Mouse (Mus musculus): ENCODE data around the gene Gcnt2. TPM values are rescaled to one million over a fixed set of nuclear protein-coding genes. Genes with fewer than 3 reads are reported as not detected.

The Gcnt2 gene
- polyA plus RNA-seq, 1 experiment from 2014 or later: 3.0 TPM

DNA sequence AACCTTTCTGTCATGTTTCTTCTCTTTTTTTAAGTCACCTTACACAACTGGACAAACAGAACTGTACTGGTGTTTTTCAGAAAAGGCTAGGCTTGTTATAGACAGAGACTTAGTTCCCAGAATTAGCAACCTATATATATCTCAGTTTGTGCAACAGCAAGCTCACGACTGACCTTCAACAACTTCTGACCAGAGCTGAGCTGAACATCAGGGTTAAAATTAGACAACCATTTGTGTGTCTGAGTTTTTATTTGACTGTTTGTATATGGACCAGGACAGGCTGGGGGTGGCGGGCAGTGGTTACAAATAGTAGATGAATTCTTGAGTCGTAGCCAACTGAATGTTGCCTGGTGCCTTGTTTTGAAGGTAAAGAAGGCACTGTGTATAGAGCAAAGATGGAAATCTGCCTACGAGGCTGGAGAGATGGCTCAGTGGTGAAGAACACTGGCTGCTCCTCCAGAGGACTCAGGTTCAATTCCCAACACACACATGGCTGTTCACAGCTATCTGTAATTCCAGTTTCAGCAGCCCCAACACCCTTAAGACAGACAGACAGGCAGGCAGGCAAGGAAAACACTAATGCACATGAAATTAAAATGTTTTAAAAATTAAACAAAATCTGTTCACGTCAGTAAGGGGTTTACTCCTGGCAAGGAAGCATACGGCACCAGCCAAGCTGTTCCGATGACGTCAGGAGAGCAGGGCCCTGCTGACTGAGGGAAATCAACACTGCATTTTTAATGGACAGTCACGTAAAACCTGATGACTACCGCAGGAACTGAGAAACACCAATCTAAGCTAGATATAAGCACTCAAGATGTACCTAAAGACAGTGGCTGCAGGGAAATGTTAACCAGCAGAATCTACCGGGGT, 79.2 kb downstream of the Gcnt2 start:
- no peaks in the 10 kb centered on the region; the same call in 1 of the 2 replicates for H3K36me3 ChIP-seq (replicated peaks)
- DNase-seq (ENCODE audit: extremely low spot score, low spot score): no peak

GRCm38 (mm10) chr13:40943066-40943465, 83.5 kb downstream of the Gcnt2 start:
- no peaks in the 10 kb centered on the region for H3K36me3 ChIP-seq (replicated peaks)
- no peak for DNase-seq (ENCODE audit: extremely low spot score, low spot score)
- no peaks in the 10 kb centered on the region for H3K9me3 ChIP-seq
- WGBS: 95% methylated on average over 1 of the region's 1 CpGs
- H3K27me3 ChIP-seq (ENCODE audit: poor library complexity, severe bottlenecking): no peaks in the 10 kb centered on the region
- no peak overlapping the region for H3K4me3 ChIP-seq
- no peak overlapping the region for H3K27ac ChIP-seq
- peaks cover 13% of the 10 kb centered on the region for H3K4me1 ChIP-seq

More for the DNA sequence above, 79.2 kb downstream of the Gcnt2 start:
- WGBS: 89% methylated on average over 11 of the region's 11 CpGs
- Histone ChIP-seq H3K9me3 (no peaks in the 10 kb centered on the region), H3K4me1 (no peaks in the 10 kb centered on the region), H3K4me3 (no peak overlapping the region), H3K27ac (no peak overlapping the region), H3K27me3 (ENCODE audit: poor library complexity, severe bottlenecking) (no peaks in the 10 kb centered on the region)

- Histone ChIP-seq H3K27me3 (ENCODE audit: poor library complexity, severe bottlenecking) (no peaks in the 10 kb centered on the region), H3K9me3 (no peaks in the 10 kb centered on the region), H3K27ac (no peak overlapping the region), H3K4me1 (peaks cover 13% of the 10 kb centered on the region), H3K4me3 (no peak overlapping the region), H3K36me3 (replicated peaks) (no peaks in the 10 kb centered on the region)
- 70% methylated on average over 5 of the region's 5 CpGs for WGBS
- DNase-seq (ENCODE audit: extremely low spot score, low spot score): no peak
Measured at GRCm38 (mm10) chr13:40943936-40944335, 84.4 kb downstream of the Gcnt2 start.

- no peaks in the 10 kb centered on the region for H3K36me3 ChIP-seq (replicated peaks)
- no peaks in the 10 kb centered on the region for H3K27me3 ChIP-seq (ENCODE audit: poor library complexity, severe bottlenecking)
- H3K27ac ChIP-seq: 0 out of 2 replicates have a peak overlapping the region, but pooled peaks have one; percentile 15
- H3K4me3 ChIP-seq: no peak overlapping the region
- H3K4me1 ChIP-seq: peaks cover 13% of the 10 kb centered on the region
- H3K9me3 ChIP-seq: no peaks in the 10 kb centered on the region
- 14% methylated on average over 3 of the region's 3 CpGs for WGBS
- DNase-seq (ENCODE audit: extremely low spot score, low spot score): no peak
Measured at GRCm38 (mm10) chr13:40944346-40944745, 84.8 kb downstream of the Gcnt2 start.

- Histone ChIP-seq H3K4me1 (peaks cover 13% of the 10 kb centered on the region), H3K27ac (no peak overlapping the region), H3K27me3 (ENCODE audit: poor library complexity, severe bottlenecking) (no peaks in the 10 kb centered on the region), H3K9me3 (no peaks in the 10 kb centered on the region), H3K4me3 (no peak overlapping the region), H3K36me3 (replicated peaks) (no peaks in the 10 kb centered on the region)
- WGBS: 81% methylated on average over 3 of the region's 3 CpGs
- DNase-seq (ENCODE audit: extremely low spot score, low spot score): no peak
Measured at GRCm38 (mm10) chr13:40946513-40946912, 87.0 kb downstream of the Gcnt2 start.

GRCm38 (mm10) chr13:40947538-40948205, 88.1 kb downstream of the Gcnt2 start:
- H3K27me3 ChIP-seq (ENCODE audit: poor library complexity, severe bottlenecking): no peaks in the 10 kb centered on the region
- DNase-seq (ENCODE audit: extremely low spot score, low spot score): no peak
- no peaks in the 10 kb centered on the region for H3K9me3 ChIP-seq
- WGBS: 90% methylated on average over 7 of the region's 7 CpGs
- peaks cover 13% of the 10 kb centered on the region for H3K4me1 ChIP-seq
- H3K27ac ChIP-seq: no peak overlapping the region
- H3K4me3 ChIP-seq: no peak overlapping the region
- H3K36me3 ChIP-seq (replicated peaks): no peaks in the 10 kb centered on the region

DNA sequence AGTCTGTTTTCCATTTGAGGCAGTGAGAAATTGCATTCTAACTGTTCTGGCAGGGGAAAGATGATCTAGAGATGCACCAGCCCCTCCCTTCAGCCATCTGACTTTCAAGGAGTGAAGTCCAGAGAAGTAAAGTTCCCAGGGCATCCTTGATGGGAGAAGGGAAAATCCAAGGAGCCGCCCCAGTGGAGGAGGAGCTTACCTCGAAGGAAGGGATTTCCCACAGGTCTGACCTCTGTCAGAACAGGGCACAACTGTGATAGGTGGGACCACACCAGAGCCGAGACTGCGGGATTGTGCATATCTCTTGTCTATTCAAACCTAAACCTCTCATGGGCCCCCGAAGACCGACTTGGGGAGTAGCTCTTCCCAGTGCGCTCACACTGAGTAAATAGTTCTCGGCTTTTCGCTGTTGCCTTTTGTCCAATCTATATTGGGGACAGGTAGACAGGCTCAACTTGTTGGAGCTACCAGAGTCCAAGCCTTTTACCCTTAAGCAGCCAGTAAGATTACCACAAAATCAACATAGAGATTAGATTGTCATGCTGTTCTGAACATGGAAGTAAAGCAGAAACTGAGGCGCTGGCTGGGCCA, 91.9 kb downstream of the Gcnt2 start:
- Histone ChIP-seq H3K9me3 (no peaks in the 10 kb centered on the region), H3K27ac (no peak overlapping the region), H3K36me3 (replicated peaks) (no peaks in the 10 kb centered on the region), H3K4me3 (no peak overlapping the region), H3K4me1 (no peaks in the 10 kb centered on the region), H3K27me3 (ENCODE audit: poor library complexity, severe bottlenecking) (no peaks in the 10 kb centered on the region)
- 82% methylated on average over 10 of the region's 10 CpGs for WGBS
- DNase-seq (ENCODE audit: extremely low spot score, low spot score): no peak

- Histone ChIP-seq H3K27me3 (ENCODE audit: poor library complexity, severe bottlenecking) (no peaks in the 10 kb centered on the region), H3K36me3 (replicated peaks) (no peaks in the 10 kb centered on the region), H3K4me1 (no peaks in the 10 kb centered on the region), H3K27ac (no peak overlapping the region), H3K4me3 (no peak overlapping the region), H3K9me3 (no peaks in the 10 kb centered on the region)
- 89% methylated on average over 6 of the region's 6 CpGs for WGBS
- no peak for DNase-seq (ENCODE audit: extremely low spot score, low spot score)
Measured at GRCm38 (mm10) chr13:40953231-40953630, 93.7 kb downstream of the Gcnt2 start.

GRCm38 (mm10) chr13:40955773-40956172, 96.2 kb downstream of the Gcnt2 start:
- Histone ChIP-seq H3K4me1 (no peaks in the 10 kb centered on the region), H3K4me3 (no peak overlapping the region), H3K9me3 (no peaks in the 10 kb centered on the region), H3K27me3 (ENCODE audit: poor library complexity, severe bottlenecking) (no peaks in the 10 kb centered on the region), H3K36me3 (replicated peaks) (no peaks in the 10 kb centered on the region), H3K27ac (no peak overlapping the region)
- 92% methylated on average over 7 of the region's 7 CpGs for WGBS
- no peak for DNase-seq (ENCODE audit: extremely low spot score, low spot score)

DNA sequence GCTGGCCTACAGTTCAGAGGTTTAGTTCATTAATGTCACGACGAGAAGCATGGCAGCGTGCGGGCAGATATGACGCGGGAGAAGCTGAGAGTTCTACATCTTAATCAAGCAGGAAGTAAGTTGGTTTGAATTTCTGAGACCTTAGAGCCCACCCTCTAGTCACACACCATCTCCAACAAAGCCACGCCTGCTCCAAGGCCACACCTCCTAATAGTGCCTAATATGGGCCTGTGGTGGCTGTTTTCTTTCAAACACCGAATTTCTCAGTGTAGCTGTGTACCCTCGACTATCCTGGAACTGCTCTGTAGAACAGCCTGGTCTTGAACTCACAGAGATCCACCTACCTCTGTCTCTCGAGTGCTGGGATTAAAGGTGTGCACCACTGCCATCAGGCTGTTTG, 108.1 kb downstream of the Gcnt2 start:
- Histone ChIP-seq H3K9me3 (no peaks in the 10 kb centered on the region), H3K27me3 (ENCODE audit: poor library complexity, severe bottlenecking) (no peaks in the 10 kb centered on the region), H3K27ac (no peak overlapping the region), H3K36me3 (replicated peaks) (no peaks in the 10 kb centered on the region), H3K4me3 (no peak overlapping the region), H3K4me1 (no peaks in the 10 kb centered on the region)
- DNase-seq (ENCODE audit: extremely low spot score, low spot score): no peak
- WGBS: 96% methylated on average over 10 of the region's 10 CpGs

DNA sequence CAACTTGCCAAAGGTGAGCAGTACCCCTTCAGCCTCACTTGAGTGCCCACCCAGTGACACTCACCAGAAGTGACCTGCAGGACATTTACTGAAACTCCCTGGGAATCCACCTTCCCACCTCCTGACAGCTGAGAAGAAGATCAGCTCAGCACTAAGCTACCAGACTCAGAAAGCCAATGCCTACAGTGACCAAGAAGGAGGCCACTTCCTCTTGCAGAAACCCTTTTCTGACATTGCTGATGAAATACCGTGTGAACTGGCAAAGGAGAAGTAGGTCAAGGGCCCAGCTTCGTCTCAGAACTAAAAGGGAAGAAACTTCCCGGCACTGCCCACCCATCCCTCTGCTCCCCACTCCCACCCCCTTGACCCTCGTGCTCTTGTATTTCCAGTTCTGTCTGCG, 109.0 kb downstream of the Gcnt2 start:
- Histone ChIP-seq H3K27ac (no peak overlapping the region), H3K36me3 (replicated peaks) (no peaks in the 10 kb centered on the region), H3K9me3 (no peaks in the 10 kb centered on the region; the same call in 1 of the 2 replicates), H3K4me3 (no peak overlapping the region), H3K4me1 (no peaks in the 10 kb centered on the region), H3K27me3 (ENCODE audit: poor library complexity, severe bottlenecking) (no peaks in the 10 kb centered on the region)
- 88% methylated on average over 5 of the region's 5 CpGs for whole genome bisulfite sequencing
- DNase-seq (ENCODE audit: extremely low spot score, low spot score): no peak

- Histone ChIP-seq H3K27ac (no peak overlapping the region), H3K4me1 (no peaks in the 10 kb centered on the region), H3K36me3 (replicated peaks) (no peaks in the 10 kb centered on the region), H3K4me3 (no peak overlapping the region), H3K9me3 (no peaks in the 10 kb centered on the region; the same call in 1 of the 2 replicates), H3K27me3 (ENCODE audit: poor library complexity, severe bottlenecking) (no peaks in the 10 kb centered on the region)
- DNase-seq (ENCODE audit: extremely low spot score, low spot score): no peak
- WGBS: 90% methylated on average over 4 of the region's 4 CpGs
Measured at GRCm38 (mm10) chr13:40969761-40970390, 110.3 kb downstream of the Gcnt2 start.

Data from forebrain, embryonic 10.5 days (tissue).